Mouse (Mus musculus) heart, embryonic 14.5 days (tissue): ENCODE results near the gene Plac1. TPM values are rescaled to one million over a fixed set of nuclear protein-coding genes. Genes with fewer than 3 reads are reported as not detected.

Source experiments
- ATAC-seq: fragments of 200-750 bp; cut with Nextera tagmentation; 2 replicates; pipeline ENCODE4 v1.8.0; 2017; ENCODE audit warnings: low read depth, moderate TSS enrichment; ENCODE audit not compliant: insufficient number of reproducible peaks, insufficient read depth, low FRiP score
- H3K27ac ChIP-seq, 2 experiments: fragments of 200-500 bp in 1 of 2; fragments of 300-500 bp in 1 of 2; sonication (generic) in 1 of 2; replicated peaks in 1 of 2; 2 replicates each; pipeline ENCODE4 v1.5.1; 2012 to 2014; ENCODE audit warnings: low read depth in 2 of 2, low read length in 2 of 2, control low read depth in 1 of 2, mild to moderate bottlenecking in 1 of 2, mixed read lengths in 1 of 2; ENCODE audit not compliant: control insufficient read depth in 1 of 2, insufficient read depth in 1 of 2
- H3K27me3 ChIP-seq: fragments of 300-500 bp; sonication (generic); 2 replicates; pipeline ENCODE4 v1.6.1; 2014; ENCODE audit warnings: mild to moderate bottlenecking, low read length, control low read depth; ENCODE audit not compliant: control insufficient read depth, insufficient read depth
- H3K36me3 ChIP-seq: fragments of 300-500 bp; sonication (generic); 2 replicates; pipeline ENCODE4 v1.6.1; 2014; ENCODE audit warnings: mild to moderate bottlenecking, control low read depth, low read length, mixed read lengths; ENCODE audit not compliant: control insufficient read depth, insufficient read depth
- H3K4me1 ChIP-seq, 2 experiments: fragments of 200-500 bp in 1 of 2; fragments of 300-500 bp in 1 of 2; sonication (generic) in 1 of 2; 2 replicates each; pipeline ENCODE4 v1.6.1; 2012 to 2014; ENCODE audit warnings: low read length in 2 of 2, control low read depth in 1 of 2, mixed read lengths in 1 of 2; ENCODE audit not compliant: control insufficient read depth in 2 of 2, insufficient read depth in 2 of 2
- H3K4me2 ChIP-seq: fragments of 300-500 bp; sonication (generic); 2 replicates; pipeline ENCODE4 v1.6.1; 2014; ENCODE audit warnings: mild to moderate bottlenecking, low read length
- H3K4me3 ChIP-seq, 2 experiments: fragments of 200-500 bp in 1 of 2; fragments of 300-500 bp in 1 of 2; sonication (generic) in 1 of 2; 2 replicates each; pipeline ENCODE4 v1.5.1; 2012 to 2014; ENCODE audit warnings: low read length in 2 of 2, mild to moderate bottlenecking in 2 of 2, control low read depth in 1 of 2, low read depth in 1 of 2, moderate library complexity in 1 of 2; ENCODE audit not compliant: control insufficient read depth in 1 of 2, insufficient read depth in 1 of 2
- H3K9ac ChIP-seq: fragments of 300-500 bp; sonication (generic); 2 replicates; pipeline ENCODE4 v1.6.1; 2014; ENCODE audit warnings: mild to moderate bottlenecking, low read length
- H3K9me3 ChIP-seq: fragments of 300-500 bp; sonication (generic); 2 replicates; pipeline ENCODE4 v1.6.1; 2016; ENCODE audit warnings: low read length, control low read depth; ENCODE audit not compliant: control insufficient read depth
- WGBS: fragments of 180-500 bp; shearing (Covaris S2); extraction: QIAGEN DNeasy Blood & Tissue Kit; methylation state at CpG from one replicate; pipeline ENCODE4 v1.1.7; 2014; 5-methylcytosine and 5-hydroxymethylcytosine counted together
- polyA plus RNA-seq: library from polyadenylated mRNA; unstranded; fragments of >200 nt; fragmentation: Nextera tagmentation; extraction: Ambion mirVana; gene quantifications from 2 replicates; pipeline ENCODE4 v1.2.1, GENCODE M21; 2014

The Plac1 gene
- polyA plus RNA-seq, 1 experiment from 2014 or later = 8.4 TPM

- Histone ChIP-seq H3K36me3 (no peaks in the 10 kb centered on the region), H3K9me3 (no peaks in the 10 kb centered on the region), H3K9ac (peak overlapping the region; percentile 25; the same call in 1 of the 2 replicates), H3K4me1 (peaks cover 16 to 26% of the 10 kb centered on the region in 2 experiments), H3K4me3 (no peak overlapping the region), H3K27me3 (no peaks in the 10 kb centered on the region), H3K27ac (peak overlapping the region; percentile 87 to 91), H3K4me2 (peak overlapping the region; percentile 19; the same call in 1 of the 2 replicates)
- 50% methylated on average over 15 of the region's 15 CpGs for WGBS
- no peak for ATAC-seq
Measured at GRCm38 (mm10) chrX:53166251-53166900, 73.5 kb downstream of the Plac1 start.

- Histone ChIP-seq H3K4me2 (no peak overlapping the region), H3K4me3 (no peak overlapping the region), H3K36me3 (no peaks in the 10 kb centered on the region), H3K9me3 (no peaks in the 10 kb centered on the region), H3K9ac (no peak overlapping the region), H3K27ac (peak overlapping the region in 1 of 2 experiments; percentile 71; a peak in 1 of 4 replicates), H3K27me3 (no peaks in the 10 kb centered on the region), H3K4me1 (peaks cover 24 to 33% of the 10 kb centered on the region in 2 experiments)
- 52% methylated on average over 4 of the region's 4 CpGs for WGBS
- no peak for ATAC-seq
Measured at GRCm38 (mm10) chrX:53162589-53162988, 77.3 kb downstream of the Plac1 start.

GRCm38 (mm10) chrX:53161583-53161982 is 78.3 kb downstream of the Plac1 start:
- ATAC-seq = no peak
- WGBS = 25% methylated on average over 4 of the region's 4 CpGs
- H3K4me1 ChIP-seq = peaks cover 23 to 32% of the 10 kb centered on the region in 2 experiments

GRCm38 (mm10) chrX:53161115-53161514 is 78.8 kb downstream of the Plac1 start:
- peak; percentile 56; the same call in 1 of the 2 replicates for ATAC-seq
- WGBS = 35% methylated on average over 5 of the region's 5 CpGs
- H3K27me3 ChIP-seq = no peaks in the 10 kb centered on the region
- H3K4me2 ChIP-seq = no peak overlapping the region
- H3K36me3 ChIP-seq = no peaks in the 10 kb centered on the region
- H3K4me1 ChIP-seq = peaks cover 18 to 27% of the 10 kb centered on the region in 2 experiments
- no peaks in the 10 kb centered on the region for H3K9me3 ChIP-seq
- peak overlapping the region; percentile 68 to 71 for H3K27ac ChIP-seq
- H3K4me3 ChIP-seq = no peak overlapping the region
- H3K9ac ChIP-seq = no peak overlapping the region

More at GRCm38 (mm10) chrX:53161583-53161982, 78.3 kb downstream of the Plac1 start:
- Histone ChIP-seq H3K36me3 (no peaks in the 10 kb centered on the region), H3K9ac (no peak overlapping the region), H3K27me3 (no peaks in the 10 kb centered on the region), H3K27ac (peak overlapping the region; percentile 68 to 71), H3K4me2 (no peak overlapping the region), H3K4me3 (no peak overlapping the region), H3K9me3 (no peaks in the 10 kb centered on the region)

- ATAC-seq = no peak
- Histone ChIP-seq H3K4me3 (no peak overlapping the region), H3K27ac (no peak overlapping the region), H3K9me3 (no peaks in the 10 kb centered on the region), H3K9ac (no peak overlapping the region), H3K4me1 (no peaks in the 10 kb centered on the region), H3K4me2 (no peak overlapping the region), H3K36me3 (no peaks in the 10 kb centered on the region), H3K27me3 (no peaks in the 10 kb centered on the region)
- WGBS = 62% methylated on average over 2 of the region's 2 CpGs
Measured at GRCm38 (mm10) chrX:53148039-53148438, 91.9 kb downstream of the Plac1 start.

GRCm38 (mm10) chrX:53146389-53146917 is 93.5 kb downstream of the Plac1 start:
- no peaks in the 10 kb centered on the region for H3K9me3 ChIP-seq
- ATAC-seq = no peak
- peak overlapping the region in 1 of 2 experiments; percentile 44; a peak in 2 of 4 replicates for H3K27ac ChIP-seq
- whole genome bisulfite sequencing = 37% methylated on average over 5 of the region's 5 CpGs
- H3K4me2 ChIP-seq = no peak overlapping the region
- no peaks in the 10 kb centered on the region for H3K4me1 ChIP-seq
- no peak overlapping the region for H3K9ac ChIP-seq
- H3K4me3 ChIP-seq = no peak overlapping the region
- H3K27me3 ChIP-seq = no peaks in the 10 kb centered on the region
- H3K36me3 ChIP-seq = no peaks in the 10 kb centered on the region

- Histone ChIP-seq H3K4me1 (no peaks in the 10 kb centered on the region), H3K27ac (no peak overlapping the region), H3K27me3 (no peaks in the 10 kb centered on the region), H3K36me3 (no peaks in the 10 kb centered on the region), H3K9ac (no peak overlapping the region), H3K4me3 (no peak overlapping the region), H3K4me2 (no peak overlapping the region), H3K9me3 (no peaks in the 10 kb centered on the region)
- no peak for ATAC-seq
- WGBS = 87% methylated on average over 2 of the region's 2 CpGs
Measured at GRCm38 (mm10) chrX:53139641-53140040, 100.3 kb downstream of the Plac1 start.
